Mouse (Mus musculus) small intestine, adult 2 months (tissue): ENCODE data around the gene Tmem102.

Experiments used
- CTCF ChIP-seq: fragments of 200-500 bp; IDR thresholded peaks from 2 replicates; pipeline ENCODE4 v1.5.1; 2012; ENCODE audit warnings: low read depth, mild to moderate bottlenecking, control low read depth, inconsistent platforms, low read length, moderate library complexity, mixed read lengths; ENCODE audit not compliant: insufficient replicate concordance, insufficient read length; ENCODE audit errors: extremely low read depth
- POLR2A ChIP-seq: fragments of 200-500 bp; IDR thresholded peaks from 2 replicates; pipeline ENCODE4 v1.6.1; 2012; ENCODE audit warnings: low read depth, mild to moderate bottlenecking, control low read depth, inconsistent platforms, low read length, moderate library complexity

DNA sequence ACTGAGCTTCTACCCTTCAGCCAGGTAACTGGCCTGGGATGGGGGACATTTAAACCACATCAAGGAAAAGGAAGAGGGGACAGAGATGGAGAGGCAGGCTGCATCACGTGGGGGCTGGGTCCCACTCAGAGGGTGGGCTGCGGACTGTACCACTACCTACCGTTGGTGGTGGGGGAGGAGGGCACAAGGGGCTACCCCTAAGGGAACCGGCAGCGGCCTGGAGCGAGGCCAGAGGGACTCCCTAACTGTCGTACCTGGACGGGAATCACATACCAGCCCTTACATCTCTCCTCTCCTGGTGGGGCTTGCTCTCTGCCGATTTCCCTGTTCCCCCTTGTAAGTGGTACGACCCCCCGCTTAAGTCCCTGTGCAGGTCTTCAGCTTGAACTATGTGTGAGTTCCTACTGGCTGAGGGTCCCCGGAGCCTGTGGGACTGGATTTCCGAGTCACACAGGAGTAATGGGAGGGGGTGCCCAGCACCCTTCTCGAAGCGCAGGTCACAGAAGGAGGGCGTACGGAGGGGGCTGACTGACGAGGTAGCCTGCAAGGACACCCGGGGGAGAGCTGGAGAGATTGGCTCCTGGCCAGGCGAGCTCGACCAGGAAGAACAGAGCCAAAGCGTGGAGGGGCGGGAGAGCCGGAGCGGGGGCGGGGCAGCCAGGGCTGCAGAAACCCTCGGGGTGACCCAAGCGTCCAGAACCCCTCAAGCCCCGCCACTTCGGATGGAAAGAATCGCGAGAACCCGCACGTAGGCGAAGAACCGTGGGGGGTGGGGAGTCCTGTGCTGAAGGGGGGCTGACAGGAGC lies 4.8 kb downstream of the Tmem102 start:
- TF ChIP-seq CTCF: no peak
- no peak for TF ChIP-seq POLR2A
